Mouse (Mus musculus) neural tube, embryonic 13.5 days (tissue): ENCODE results near the gene Hoxd3. TPM values are rescaled to one million over a fixed set of nuclear protein-coding genes. Genes with fewer than 3 reads are reported as not detected.

Experiments
- ATAC-seq: fragments of 200-750 bp; cut with Nextera tagmentation; 2 replicates; pipeline ENCODE4 v1.8.0; 2017; ENCODE audit warnings: low read depth, mild to moderate bottlenecking, moderate TSS enrichment, moderate library complexity
- H3K27ac ChIP-seq: fragments of 300-500 bp; sonication (generic); replicated peaks from 2 replicates; pipeline ENCODE4 v1.5.1; 2015; ENCODE audit warnings: moderate library complexity, mild to moderate bottlenecking, inconsistent platforms
- H3K27me3 ChIP-seq: fragments of 300-500 bp; sonication (generic); 2 replicates; pipeline ENCODE4 v1.6.1; 2015; ENCODE audit warnings: mild to moderate bottlenecking, inconsistent platforms
- H3K36me3 ChIP-seq: fragments of 300-500 bp; sonication (generic); 2 replicates; pipeline ENCODE4 v1.6.1; 2015; ENCODE audit warnings: mild to moderate bottlenecking, inconsistent platforms
- H3K4me1 ChIP-seq: fragments of 300-500 bp; sonication (generic); replicated peaks from 2 replicates; pipeline ENCODE4 v1.6.1; 2015; ENCODE audit warnings: inconsistent platforms
- H3K4me2 ChIP-seq: fragments of 300-500 bp; sonication (generic); 2 replicates; pipeline ENCODE4 v1.6.1; 2015; ENCODE audit warnings: inconsistent platforms, mild to moderate bottlenecking, moderate library complexity
- H3K4me3 ChIP-seq: fragments of 300-500 bp; sonication (generic); 2 replicates; pipeline ENCODE4 v1.5.1; 2015; ENCODE audit warnings: mild to moderate bottlenecking, inconsistent platforms
- H3K9ac ChIP-seq: fragments of 300-500 bp; sonication (generic); 2 replicates; pipeline ENCODE4 v1.6.1; 2015; ENCODE audit warnings: moderate library complexity, mild to moderate bottlenecking, inconsistent platforms
- H3K9me3 ChIP-seq: fragments of 300-500 bp; sonication (generic); 2 replicates; pipeline ENCODE4 v1.6.1; 2016; ENCODE audit warnings: inconsistent platforms
- WGBS: fragments of 180-500 bp; shearing (Covaris S2); methylation state at CpG from one replicate; pipeline ENCODE4 v1.1.7; 2015; 5-methylcytosine and 5-hydroxymethylcytosine counted together
- polyA plus RNA-seq: library from polyadenylated mRNA; unstranded; fragments of >200 nt; fragmentation: Nextera tagmentation; extraction: Ambion mirVana; gene quantifications from 2 replicates; pipeline ENCODE4 v1.2.1, GENCODE M21; 2015

Hoxd3 gene
- polyA plus RNA-seq, 1 experiment from 2014 or later = 24.2 TPM

DNA sequence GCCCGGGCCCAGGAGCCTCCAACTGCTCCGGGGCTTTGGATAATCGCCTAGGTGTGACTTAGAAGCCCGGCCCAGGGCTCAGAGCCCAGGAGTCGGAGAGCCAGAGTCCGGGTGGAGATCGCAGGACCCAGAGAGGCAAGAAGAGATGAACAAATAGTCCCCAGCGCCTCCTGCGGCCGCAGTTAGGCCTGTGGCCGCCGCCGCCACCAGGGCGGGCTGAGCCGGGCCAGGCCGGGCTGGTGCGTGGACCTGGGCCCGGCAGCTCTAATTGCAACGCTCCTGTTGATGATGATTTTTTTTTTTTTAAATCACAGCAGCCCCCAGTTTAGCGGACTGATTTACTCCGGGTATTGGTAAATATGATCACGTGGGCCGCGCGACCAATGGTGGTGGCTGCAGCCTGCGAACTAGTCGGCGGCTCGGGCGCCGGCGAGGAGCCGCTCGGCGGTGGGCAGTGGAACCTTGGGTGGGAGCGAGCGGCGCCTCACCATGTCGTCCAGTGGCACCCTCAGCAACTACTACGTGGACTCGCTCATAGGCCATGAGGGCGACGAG lies 14.1 kb upstream of the Hoxd3 start, which contains the start of gene Hoxd9:
Hoxd9 (plus strand) TSS at position 161 of the 555 bp plus-strand sequence.
- H3K27me3 ChIP-seq = peaks cover 74% of the 10 kb centered on the region
- peak within 1 kb of the TSS; percentile 61 for H3K4me3 ChIP-seq
- peaks cover 53% of the 10 kb centered on the region for H3K4me1 ChIP-seq
- peak within 1 kb of the TSS; percentile 67 for H3K4me2 ChIP-seq
- ATAC-seq = peak; percentile 67
- no peaks in the 10 kb centered on the region for H3K36me3 ChIP-seq
- peak within 1 kb of the TSS; percentile 96 for H3K9ac ChIP-seq
- H3K9me3 ChIP-seq = no peaks in the 10 kb centered on the region
- peak within 1 kb of the TSS; percentile 95 for H3K27ac ChIP-seq
- under 1% methylated on average over 43 of the region's 43 CpGs for WGBS

DNA sequence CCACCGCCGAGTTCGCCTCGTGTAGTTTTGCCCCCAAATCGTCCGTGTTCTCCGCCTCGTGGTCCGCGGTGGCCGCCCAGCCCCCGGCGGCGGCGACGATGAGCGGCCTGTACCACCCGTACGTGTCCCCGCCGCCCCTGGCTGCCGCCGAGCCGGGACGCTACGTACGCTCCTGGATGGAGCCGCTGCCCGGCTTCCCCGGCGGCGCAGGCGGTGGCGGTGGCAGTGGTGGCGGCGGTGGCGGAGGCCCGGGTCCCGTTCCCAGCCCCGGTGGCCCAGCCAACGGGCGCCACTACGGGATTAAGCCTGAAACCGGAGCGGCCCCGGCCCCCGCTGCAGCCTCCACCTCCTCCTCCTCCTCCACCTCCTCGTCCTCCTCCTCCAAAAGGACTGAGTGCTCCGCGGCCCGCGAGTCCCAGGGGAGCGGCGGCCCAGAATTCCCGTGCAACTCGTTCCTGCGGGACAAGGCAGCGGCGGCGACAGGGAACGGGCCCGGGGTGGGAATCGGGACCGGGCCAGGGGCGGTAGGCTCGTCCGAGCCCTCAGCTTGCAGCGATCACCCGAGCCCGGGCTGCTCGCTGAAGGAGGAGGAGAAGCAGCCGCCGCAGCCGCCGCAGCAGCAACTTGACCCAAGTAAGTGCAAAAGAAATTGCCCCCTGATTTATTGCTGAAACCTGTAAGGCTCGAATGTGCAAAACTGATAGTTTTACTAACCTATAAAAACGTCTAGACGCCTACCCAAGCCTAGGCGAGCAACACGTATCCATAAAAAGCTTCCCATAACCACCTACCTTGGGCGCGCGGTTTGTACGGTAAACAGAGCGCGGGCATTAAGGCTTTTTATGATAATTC lies 13.3 kb upstream of the Hoxd3 start:
- under 1% methylated on average over 81 of the region's 86 CpGs for WGBS
- Histone ChIP-seq H3K4me1 (peaks cover 49% of the 10 kb centered on the region), H3K4me2 (peak overlapping the region; percentile 67), H3K4me3 (peak overlapping the region; percentile 61), H3K36me3 (no peaks in the 10 kb centered on the region), H3K9me3 (no peaks in the 10 kb centered on the region), H3K27me3 (peaks cover 66% of the 10 kb centered on the region), H3K27ac (peak overlapping the region; percentile 95), H3K9ac (peak overlapping the region; percentile 96)
- ATAC-seq = peak; percentile 30

DNA sequence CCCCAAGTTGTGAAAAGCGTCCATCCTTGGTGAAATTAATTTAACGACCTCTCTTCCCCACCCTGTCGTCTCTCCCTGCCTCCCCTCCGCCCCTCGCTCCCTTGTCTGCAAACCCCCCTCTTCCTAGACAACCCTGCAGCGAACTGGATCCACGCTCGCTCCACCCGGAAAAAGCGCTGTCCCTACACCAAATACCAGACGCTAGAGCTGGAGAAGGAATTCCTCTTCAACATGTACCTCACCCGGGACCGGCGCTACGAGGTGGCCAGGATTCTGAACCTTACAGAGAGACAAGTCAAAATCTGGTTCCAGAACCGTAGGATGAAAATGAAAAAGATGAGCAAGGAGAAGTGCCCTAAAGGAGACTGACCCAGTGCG lies 12.7 kb upstream of the Hoxd3 start:
- peaks cover 56% of the 10 kb centered on the region for H3K4me1 ChIP-seq
- H3K9ac ChIP-seq = peak overlapping the region; percentile 96
- H3K36me3 ChIP-seq = no peaks in the 10 kb centered on the region
- peak overlapping the region; percentile 95 for H3K27ac ChIP-seq
- H3K27me3 ChIP-seq = peaks cover 60% of the 10 kb centered on the region
- peak overlapping the region; percentile 61 for H3K4me3 ChIP-seq
- H3K9me3 ChIP-seq = no peaks in the 10 kb centered on the region
- under 1% methylated on average over 17 of the region's 17 CpGs for WGBS
- ATAC-seq = 0 out of 2 replicates have a peak, but pooled peaks have one; percentile 20
- H3K4me2 ChIP-seq = peak overlapping the region; percentile 67

GRCm38 (mm10) chr2:74699664-74700545 lies 11.8 kb upstream of the Hoxd3 start:
- H3K27ac ChIP-seq = peak overlapping the region; percentile 95
- peak overlapping the region; percentile 61 for H3K4me3 ChIP-seq
- H3K9ac ChIP-seq = peak overlapping the region; percentile 96
- peaks cover 52% of the 10 kb centered on the region for H3K27me3 ChIP-seq
- 6% methylated on average over 23 of the region's 23 CpGs for WGBS
- no peak for ATAC-seq
- H3K36me3 ChIP-seq = no peaks in the 10 kb centered on the region
- H3K9me3 ChIP-seq = no peaks in the 10 kb centered on the region
- peaks cover 61% of the 10 kb centered on the region for H3K4me1 ChIP-seq
- peak overlapping the region; percentile 67 for H3K4me2 ChIP-seq

DNA sequence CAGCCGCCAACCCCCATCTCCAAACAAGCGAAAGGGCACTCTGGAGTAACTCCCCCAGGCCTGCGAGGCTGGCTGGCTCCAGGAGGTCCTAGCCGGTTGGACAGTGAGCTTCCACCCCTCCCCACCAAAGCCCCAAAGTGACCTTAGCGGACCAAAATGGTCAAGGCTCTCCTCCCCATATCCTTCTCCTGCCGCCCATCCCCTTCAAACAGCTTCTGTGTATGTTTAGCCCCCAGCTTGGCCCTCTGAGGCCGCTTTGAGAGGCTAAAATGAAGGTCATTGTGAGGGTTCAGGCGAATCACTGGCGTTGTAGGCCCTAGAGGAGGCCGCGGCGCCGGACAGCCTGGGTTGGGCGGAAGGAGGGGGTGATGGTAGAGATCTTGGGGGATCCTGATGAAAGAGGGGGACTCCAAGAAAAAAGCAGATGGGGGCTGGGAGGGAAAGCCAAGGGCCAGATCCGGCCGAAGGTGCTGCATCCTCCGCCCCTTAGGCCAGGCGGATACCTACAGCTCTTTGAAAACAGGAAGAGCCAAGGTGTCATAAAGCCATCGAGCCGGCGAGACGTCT lies 11.1 kb upstream of the Hoxd3 start:
- no peaks in the 10 kb centered on the region for H3K9me3 ChIP-seq
- H3K27ac ChIP-seq = peak overlapping the region; percentile 95
- H3K27me3 ChIP-seq = peaks cover 44% of the 10 kb centered on the region
- peaks cover 61% of the 10 kb centered on the region for H3K4me1 ChIP-seq
- peak overlapping the region; percentile 61 for H3K4me3 ChIP-seq
- peak overlapping the region; percentile 67 for H3K4me2 ChIP-seq
- no peak for ATAC-seq
- WGBS = 9% methylated on average over 22 of the region's 22 CpGs
- no peaks in the 10 kb centered on the region for H3K36me3 ChIP-seq
- peak overlapping the region; percentile 96 for H3K9ac ChIP-seq

DNA sequence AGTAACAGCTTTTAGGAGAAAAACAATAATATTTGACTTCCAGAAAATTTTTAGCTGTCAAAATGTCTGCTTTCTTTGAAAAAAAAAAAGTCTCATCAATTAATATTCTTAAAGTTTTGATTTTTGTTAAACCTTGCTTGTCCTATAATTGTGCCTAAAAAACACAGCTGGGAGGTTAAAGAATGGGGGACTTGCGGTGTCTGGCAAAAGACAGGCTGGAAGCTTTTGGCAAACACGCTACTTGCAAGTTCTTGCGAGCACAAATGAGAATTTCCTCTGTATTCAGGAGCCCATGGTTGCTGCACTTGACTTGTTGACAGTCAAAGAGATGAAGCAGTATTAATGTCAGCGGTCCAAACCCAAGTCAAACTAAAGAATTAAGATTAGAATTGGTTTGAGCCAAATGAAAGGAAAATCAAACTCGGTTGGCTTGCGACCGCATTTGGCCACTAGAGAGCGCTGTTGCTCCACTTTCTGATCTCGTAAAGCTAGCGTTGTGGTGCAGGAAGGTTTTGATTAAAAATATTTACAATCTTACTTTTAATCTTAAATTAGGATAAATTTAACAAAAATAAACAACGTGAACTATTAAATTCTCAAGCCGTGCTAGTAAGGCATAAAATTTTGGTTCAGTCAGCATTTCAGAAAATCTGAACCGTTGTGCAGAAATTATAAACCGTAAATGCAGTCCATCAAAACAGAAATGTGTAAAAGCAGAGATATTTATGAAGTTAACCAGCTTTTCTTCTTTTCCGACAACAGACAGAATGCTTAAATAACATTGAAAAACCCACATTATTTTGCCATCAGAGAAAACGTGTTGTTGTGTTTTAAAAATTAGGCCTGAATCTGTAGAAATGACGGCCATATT lies 9.5 kb upstream of the Hoxd3 start:
- 12% methylated on average over 17 of the region's 17 CpGs for WGBS
- Histone ChIP-seq H3K27me3 (peaks cover 29% of the 10 kb centered on the region), H3K4me3 (peak overlapping the region; percentile 20), H3K4me1 (peaks cover 57% of the 10 kb centered on the region), H3K36me3 (no peaks in the 10 kb centered on the region), H3K9ac (peak overlapping the region; percentile 100), H3K4me2 (peak overlapping the region; percentile 69), H3K9me3 (no peaks in the 10 kb centered on the region), H3K27ac (peak overlapping the region; percentile 71)
- no peak for ATAC-seq

DNA sequence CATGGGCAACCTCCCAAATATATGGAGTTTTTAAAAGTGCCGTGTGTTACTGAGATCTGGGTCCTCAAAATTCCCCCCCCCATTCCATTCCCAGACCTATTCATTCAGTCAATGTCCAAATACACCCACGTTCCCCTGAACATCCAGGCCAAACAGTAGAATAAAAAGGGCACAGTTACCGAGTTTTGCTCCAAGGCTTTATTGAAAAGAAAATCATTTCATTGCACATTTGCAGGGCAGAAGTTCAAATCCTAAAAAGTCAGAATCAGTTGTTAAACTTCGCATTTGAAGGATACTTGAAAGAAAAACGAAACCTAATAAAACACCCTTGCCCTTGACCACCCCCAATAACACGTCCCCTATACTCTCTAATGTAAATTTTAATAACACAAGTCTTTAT lies 8.9 kb upstream of the Hoxd3 start:
- peaks cover 59% of the 10 kb centered on the region for H3K4me1 ChIP-seq
- H3K27me3 ChIP-seq = peaks cover 23% of the 10 kb centered on the region
- peak overlapping the region; percentile 100; the same call in 1 of the 2 replicates for H3K27ac ChIP-seq
- whole genome bisulfite sequencing = 27% methylated on average over 6 of the region's 6 CpGs
- H3K9me3 ChIP-seq = no peaks in the 10 kb centered on the region
- no peak for ATAC-seq
- H3K4me3 ChIP-seq = peak overlapping the region; percentile 10; the same call in 1 of the 2 replicates
- H3K9ac ChIP-seq = peak overlapping the region; percentile 100
- peak overlapping the region; percentile 69 for H3K4me2 ChIP-seq
- no peaks in the 10 kb centered on the region for H3K36me3 ChIP-seq

GRCm38 (mm10) chr2:74703317-74703716 lies 8.4 kb upstream of the Hoxd3 start:
- peak overlapping the region; percentile 69 for H3K4me2 ChIP-seq
- no peaks in the 10 kb centered on the region for H3K36me3 ChIP-seq
- H3K27ac ChIP-seq = peak overlapping the region; percentile 100
- peak overlapping the region; percentile 81 for H3K4me3 ChIP-seq
- no peaks in the 10 kb centered on the region for H3K9me3 ChIP-seq
- peaks cover 23% of the 10 kb centered on the region for H3K27me3 ChIP-seq
- peak overlapping the region; percentile 100 for H3K9ac ChIP-seq
- ATAC-seq = no peak
- H3K4me1 ChIP-seq = peaks cover 58% of the 10 kb centered on the region
- WGBS = 15% methylated on average over 10 of the region's 10 CpGs

- Histone ChIP-seq H3K9me3 (no peaks in the 10 kb centered on the region), H3K4me2 (peak overlapping the region; percentile 69), H3K27me3 (peaks cover 23% of the 10 kb centered on the region), H3K27ac (peak overlapping the region; percentile 100), H3K36me3 (no peaks in the 10 kb centered on the region), H3K4me3 (peak overlapping the region; percentile 81), H3K4me1 (peaks cover 59% of the 10 kb centered on the region), H3K9ac (peak overlapping the region; percentile 100)
- WGBS = 4% methylated on average over 26 of the region's 26 CpGs
- 0 out of 2 replicates have a peak, but pooled peaks have one; percentile 6 for ATAC-seq
Observed at GRCm38 (mm10) chr2:74703720-74704392, 7.9 kb upstream of the Hoxd3 start.

- Histone ChIP-seq H3K9me3 (no peaks in the 10 kb centered on the region), H3K4me3 (peak within 1 kb of the TSS; percentile 81), H3K4me1 (peaks cover 65% of the 10 kb centered on the region), H3K27ac (peak within 1 kb of the TSS; percentile 100), H3K4me2 (peak within 1 kb of the TSS; percentile 69), H3K27me3 (peaks cover 22% of the 10 kb centered on the region), H3K36me3 (no peaks in the 10 kb centered on the region), H3K9ac (peak within 1 kb of the TSS; percentile 100)
- ATAC-seq = peak; percentile 42
- under 1% methylated on average over 18 of the region's 52 CpGs for WGBS
Observed at GRCm38 (mm10) chr2:74704393-74704998, 7.2 kb upstream of the Hoxd3 start, which contains the start of gene Hoxd8. Gene Hoxd8 (plus strand): TSS chr2:74704615.
